Mouse (Mus musculus): ENCODE measurements around the gene Cit.
"Not testable (repeated sequence)": the region's sequence is repeated elsewhere in the genome, so short reads cannot be mapped to it uniquely, and the experiment has no call there.

Cit gene

GRCm38 (mm10) chr5:115844766-115845634, at the start of gene Cit:
Gene Cit, plus strand, starts transcription at chr5:115845278.
- no peaks in the 10 kb centered on the region for H3K27me3 ChIP-seq (ENCODE audit: control insufficient read depth, insufficient read depth, low read length, poor library complexity, severe bottlenecking)
- peak; percentile 95 for DNase-seq (ENCODE audit: low read depth, low spot score)
- H3K36me3 ChIP-seq (ENCODE audit: control insufficient read depth, insufficient read depth, low read length, poor library complexity, severe bottlenecking), result no peaks in the 10 kb centered on the region

GRCm38 (mm10) chr5:115799016-115799894, 45.8 kb upstream of the Cit start:
- no peak for DNase-seq (ENCODE audit: low read depth, low spot score)
- H3K36me3 ChIP-seq (ENCODE audit: control insufficient read depth, insufficient read depth, low read length, poor library complexity, severe bottlenecking), result no peaks in the 10 kb centered on the region
- no peaks in the 10 kb centered on the region; the same call in 1 of the 2 replicates for H3K27me3 ChIP-seq (ENCODE audit: control insufficient read depth, insufficient read depth, low read length, poor library complexity, severe bottlenecking)

- Histone ChIP-seq H3K27me3 (ENCODE audit: control insufficient read depth, insufficient read depth, low read length, poor library complexity, severe bottlenecking) (no peaks in the 10 kb centered on the region; the same call in 1 of the 2 replicates), H3K36me3 (ENCODE audit: control insufficient read depth, insufficient read depth, low read length, poor library complexity, severe bottlenecking) (no peaks in the 10 kb centered on the region)
- DNase-seq (ENCODE audit: low read depth, low spot score), result no peak
Observed at GRCm38 (mm10) chr5:115799895-115800232, 45.2 kb upstream of the Cit start.

- no peaks in the 10 kb centered on the region for H3K27me3 ChIP-seq (ENCODE audit: control insufficient read depth, insufficient read depth, low read length, poor library complexity, severe bottlenecking)
- no peaks in the 10 kb centered on the region for H3K36me3 ChIP-seq (ENCODE audit: control insufficient read depth, insufficient read depth, low read length, poor library complexity, severe bottlenecking)
- no peak for DNase-seq (ENCODE audit: low read depth, low spot score)
Observed at GRCm38 (mm10) chr5:115812262-115812661, 32.8 kb upstream of the Cit start.

- no peaks in the 10 kb centered on the region for H3K36me3 ChIP-seq (ENCODE audit: control insufficient read depth, insufficient read depth, low read length, poor library complexity, severe bottlenecking)
- H3K27me3 ChIP-seq (ENCODE audit: control insufficient read depth, insufficient read depth, low read length, poor library complexity, severe bottlenecking), result no peaks in the 10 kb centered on the region
- DNase-seq (ENCODE audit: low read depth, low spot score), result no peak
Observed at GRCm38 (mm10) chr5:115817022-115817421, 28.1 kb upstream of the Cit start.

- not testable (repeated sequence) for DNase-seq (ENCODE audit: low read depth, low spot score); H3K27me3 ChIP-seq (ENCODE audit: control insufficient read depth, insufficient read depth, low read length, poor library complexity, severe bottlenecking); H3K36me3 ChIP-seq (ENCODE audit: control insufficient read depth, insufficient read depth, low read length, poor library complexity, severe bottlenecking)
Observed at GRCm38 (mm10) chr5:115817655-115818054, 27.4 kb upstream of the Cit start.

- Histone ChIP-seq H3K27me3 (ENCODE audit: control insufficient read depth, insufficient read depth, low read length, poor library complexity, severe bottlenecking) (no peaks in the 10 kb centered on the region), H3K36me3 (ENCODE audit: control insufficient read depth, insufficient read depth, low read length, poor library complexity, severe bottlenecking) (no peaks in the 10 kb centered on the region)
- no peak for DNase-seq (ENCODE audit: low read depth, low spot score)
Observed at GRCm38 (mm10) chr5:115819966-115820365, 25.1 kb upstream of the Cit start.

GRCm38 (mm10) chr5:115821200-115821599, 23.9 kb upstream of the Cit start:
- Histone ChIP-seq H3K27me3 (ENCODE audit: control insufficient read depth, insufficient read depth, low read length, poor library complexity, severe bottlenecking) (no peaks in the 10 kb centered on the region), H3K36me3 (ENCODE audit: control insufficient read depth, insufficient read depth, low read length, poor library complexity, severe bottlenecking) (no peaks in the 10 kb centered on the region)
- DNase-seq (ENCODE audit: low read depth, low spot score), result no peak

- DNase-seq (ENCODE audit: low read depth, low spot score), result no peak
- Histone ChIP-seq H3K27me3 (ENCODE audit: control insufficient read depth, insufficient read depth, low read length, poor library complexity, severe bottlenecking) (no peaks in the 10 kb centered on the region), H3K36me3 (ENCODE audit: control insufficient read depth, insufficient read depth, low read length, poor library complexity, severe bottlenecking) (no peaks in the 10 kb centered on the region)
Observed at GRCm38 (mm10) chr5:115821910-115822309, 23.2 kb upstream of the Cit start.

GRCm38 (mm10) chr5:115832754-115833153, 12.3 kb upstream of the Cit start:
- Histone ChIP-seq H3K27me3 (ENCODE audit: control insufficient read depth, insufficient read depth, low read length, poor library complexity, severe bottlenecking) (no peaks in the 10 kb centered on the region), H3K36me3 (ENCODE audit: control insufficient read depth, insufficient read depth, low read length, poor library complexity, severe bottlenecking) (no peaks in the 10 kb centered on the region)
- no peak for DNase-seq (ENCODE audit: low read depth, low spot score)

- not testable (repeated sequence) for DNase-seq (ENCODE audit: low read depth, low spot score); H3K36me3 ChIP-seq (ENCODE audit: control insufficient read depth, insufficient read depth, low read length, poor library complexity, severe bottlenecking); H3K27me3 ChIP-seq (ENCODE audit: control insufficient read depth, insufficient read depth, low read length, poor library complexity, severe bottlenecking)
Observed at GRCm38 (mm10) chr5:115833806-115834205, 11.3 kb upstream of the Cit start.

- H3K27me3 ChIP-seq (ENCODE audit: control insufficient read depth, insufficient read depth, low read length, poor library complexity, severe bottlenecking), result no peaks in the 10 kb centered on the region
- peak; percentile 8 for DNase-seq (ENCODE audit: low read depth, low spot score)
- H3K36me3 ChIP-seq (ENCODE audit: control insufficient read depth, insufficient read depth, low read length, poor library complexity, severe bottlenecking), result no peaks in the 10 kb centered on the region
Observed at GRCm38 (mm10) chr5:115835291-115835690, 9.8 kb upstream of the Cit start.

- DNase-seq (ENCODE audit: low read depth, low spot score), result no peak
- H3K36me3 ChIP-seq (ENCODE audit: control insufficient read depth, insufficient read depth, low read length, poor library complexity, severe bottlenecking), result no peaks in the 10 kb centered on the region
- H3K27me3 ChIP-seq (ENCODE audit: control insufficient read depth, insufficient read depth, low read length, poor library complexity, severe bottlenecking), result no peaks in the 10 kb centered on the region
Observed at GRCm38 (mm10) chr5:115838059-115838458, 7.0 kb upstream of the Cit start.

- Histone ChIP-seq H3K36me3 (ENCODE audit: control insufficient read depth, insufficient read depth, low read length, poor library complexity, severe bottlenecking) (no peaks in the 10 kb centered on the region), H3K27me3 (ENCODE audit: control insufficient read depth, insufficient read depth, low read length, poor library complexity, severe bottlenecking) (no peaks in the 10 kb centered on the region)
- no peak for DNase-seq (ENCODE audit: low read depth, low spot score)
Observed at GRCm38 (mm10) chr5:115840453-115840852, 4.6 kb upstream of the Cit start.
